Mouse (Mus musculus) MEL (cell line): ENCODE data around the gene Aifm2. TPM values are rescaled to one million over a fixed set of nuclear protein-coding genes. Genes with fewer than 3 reads are reported as not detected.
A peak's percentile ranks its signal among the peaks of the same experiment; 100 is the strongest.

ENCODE experiments used
- DNase-seq: peaks from one replicate; pipeline ENCODE4 v3.0.0; 2011; ENCODE audit warnings: low read depth, low spot score
- H3K27ac ChIP-seq: 2 replicates; pipeline ENCODE4 v1.5.1; 2012; ENCODE audit warnings: low read depth, mild to moderate bottlenecking, control low read depth, low read length, moderate library complexity; ENCODE audit not compliant: control insufficient read depth
- H3K27me3 ChIP-seq, 2 experiments: fragments of 150-350 bp in 1 of 2; sonication (generic) in 1 of 2; 2 replicates each; pipeline ENCODE4 v1.6.1; 2012; ENCODE audit warnings: low read length in 2 of 2, mild to moderate bottlenecking in 2 of 2, improper control_type of control experiment in 1 of 2, moderate library complexity in 1 of 2; ENCODE audit not compliant: insufficient read depth in 2 of 2, control insufficient read depth in 1 of 2
- H3K36me3 ChIP-seq, 2 experiments: 2 replicates each; pipeline ENCODE4 v1.6.1; 2012 to 2014; ENCODE audit warnings: low read length in 2 of 2, improper control_type of control experiment in 1 of 2, inconsistent platforms in 1 of 2, mild to moderate bottlenecking in 1 of 2; ENCODE audit not compliant: insufficient read depth in 2 of 2, control insufficient read depth in 1 of 2
- H3K4me1 ChIP-seq, 2 experiments: fragments of 150-350 bp in 1 of 2; sonication (generic) in 1 of 2; 2 replicates each; pipeline ENCODE4 v1.6.1; 2012; ENCODE audit warnings: low read length in 2 of 2, improper control_type of control experiment in 1 of 2, mild to moderate bottlenecking in 1 of 2; ENCODE audit not compliant: insufficient read depth in 2 of 2, control insufficient read depth in 1 of 2
- H3K4me3 ChIP-seq, 2 experiments: fragments of 150-350 bp in 1 of 2; sonication (generic) in 1 of 2; 2 replicates each; pipeline ENCODE4 v1.5.1; 2012; ENCODE audit warnings: low read depth in 2 of 2, low read length in 2 of 2, mild to moderate bottlenecking in 2 of 2, moderate library complexity in 2 of 2, control low read depth in 1 of 2, improper control_type of control experiment in 1 of 2; ENCODE audit not compliant: control insufficient read depth in 1 of 2, insufficient read depth in 1 of 2
- H3K79me2 ChIP-seq: 2 replicates; pipeline ENCODE4 v1.6.1; 2012; ENCODE audit warnings: mild to moderate bottlenecking, low read length, moderate library complexity; ENCODE audit not compliant: control insufficient read depth, poor library complexity, insufficient read depth
- H3K9ac ChIP-seq: 2 replicates; pipeline ENCODE4 v1.6.1; 2012; ENCODE audit warnings: low read depth, mild to moderate bottlenecking, control low read depth, low read length, moderate library complexity; ENCODE audit not compliant: control insufficient read depth, poor library complexity, severe bottlenecking
- H3K9me3 ChIP-seq: fragments of 150-350 bp; sonication (generic); replicated peaks from 2 replicates; pipeline ENCODE4 v1.6.1; 2012; ENCODE audit warnings: mild to moderate bottlenecking, low read length, improper control_type of control experiment, moderate library complexity; ENCODE audit not compliant: insufficient read depth
- BHLHE40 ChIP-seq: IDR thresholded peaks from 2 replicates; pipeline ENCODE4 v1.6.1; 2012; ENCODE audit warnings: low read depth, mild to moderate bottlenecking, inconsistent platforms, low read length, improper control_type of control experiment, borderline replicate concordance
- CHD2 ChIP-seq: IDR thresholded peaks from 2 replicates; pipeline ENCODE4 v1.6.1; 2011; ENCODE audit warnings: low read length, improper control_type of control experiment
- CTCF ChIP-seq, 3 experiments: IDR thresholded peaks in 2 of 3; conservative IDR thresholded peaks in 1 of 3; 2 replicates each; pipeline ENCODE4 v1.5.1; 2011 to 2012; ENCODE audit warnings: low read length in 3 of 3, low read depth in 2 of 3, mild to moderate bottlenecking in 2 of 3, improper control_type of control experiment in 1 of 3, inconsistent platforms in 1 of 3, mixed read lengths in 1 of 3, moderate library complexity in 1 of 3; ENCODE audit not compliant: control insufficient read depth in 1 of 3, insufficient read depth in 1 of 3, poor library complexity in 1 of 3, severe bottlenecking in 1 of 3
- E2F4 ChIP-seq: IDR thresholded peaks from 2 replicates; pipeline ENCODE4 v1.6.1; 2011; ENCODE audit warnings: low read depth, low read length, improper control_type of control experiment, borderline replicate concordance
- ELF1 ChIP-seq: IDR thresholded peaks from 2 replicates; pipeline ENCODE4 v1.6.1; 2014; ENCODE audit warnings: low read depth, mild to moderate bottlenecking, inconsistent platforms, low read length, improper control_type of control experiment, moderate library complexity
- ETS1 ChIP-seq: IDR thresholded peaks from 2 replicates; pipeline ENCODE4 v1.6.1; 2012; ENCODE audit warnings: low read depth, mild to moderate bottlenecking, inconsistent platforms, low read length, improper control_type of control experiment, moderate library complexity
- GABPA ChIP-seq: IDR thresholded peaks from 2 replicates; pipeline ENCODE4 v1.6.1; 2012; ENCODE audit warnings: low read depth, mild to moderate bottlenecking, inconsistent platforms, low read length, improper control_type of control experiment, moderate library complexity
- JUND ChIP-seq: IDR thresholded peaks from 2 replicates; pipeline ENCODE4 v1.6.1; 2011; ENCODE audit warnings: low read depth, mild to moderate bottlenecking, improper control_type of control experiment, low read length
- MAFK ChIP-seq: IDR thresholded peaks from 2 replicates; pipeline ENCODE4 v1.6.1; 2011; ENCODE audit warnings: low read depth, mild to moderate bottlenecking, low read length, improper control_type of control experiment, borderline replicate concordance
- MAX ChIP-seq: IDR thresholded peaks from 2 replicates; pipeline ENCODE4 v1.6.1; 2011; ENCODE audit warnings: low read length, improper control_type of control experiment
- MAZ ChIP-seq: IDR thresholded peaks from 2 replicates; pipeline ENCODE4 v1.6.1; 2012; ENCODE audit warnings: low read depth, mild to moderate bottlenecking, inconsistent platforms, low read length, improper control_type of control experiment
- MEF2A ChIP-seq: IDR thresholded peaks from 2 replicates; pipeline ENCODE4 v1.6.1; 2014; ENCODE audit warnings: low read depth, mild to moderate bottlenecking, inconsistent platforms, low read length, improper control_type of control experiment; ENCODE audit not compliant: poor library complexity, insufficient replicate concordance, severe bottlenecking; ENCODE audit errors: extremely low read depth
- MXI1 ChIP-seq: IDR thresholded peaks from 2 replicates; pipeline ENCODE4 v1.6.1; 2011; ENCODE audit warnings: mild to moderate bottlenecking, low read depth, low read length, improper control_type of control experiment
- MYB ChIP-seq: IDR thresholded peaks from 2 replicates; pipeline ENCODE4 v1.6.1; 2011; ENCODE audit warnings: mild to moderate bottlenecking, low read depth, low read length, improper control_type of control experiment
- MYC ChIP-seq: IDR thresholded peaks from 2 replicates; pipeline ENCODE4 v1.6.1; 2011; ENCODE audit warnings: low read depth, mild to moderate bottlenecking, low read length, improper control_type of control experiment, moderate library complexity
- NELFE ChIP-seq: IDR thresholded peaks from 2 replicates; pipeline ENCODE4 v1.6.1; 2011; ENCODE audit warnings: low read depth, low read length, improper control_type of control experiment
- NRF1 ChIP-seq: IDR thresholded peaks from 2 replicates; pipeline ENCODE4 v1.6.1; 2014; ENCODE audit warnings: low read depth, mild to moderate bottlenecking, inconsistent platforms, low read length, improper control_type of control experiment, moderate library complexity; ENCODE audit not compliant: poor library complexity, insufficient read depth, severe bottlenecking
- POLR2A ChIP-seq, 2 experiments: IDR thresholded peaks; 2 replicates each; pipeline ENCODE4 v1.6.1; 2011 to 2012; ENCODE audit warnings: low read length in 2 of 2, mild to moderate bottlenecking in 2 of 2, control low read depth in 1 of 2, improper control_type of control experiment in 1 of 2, low read depth in 1 of 2, moderate library complexity in 1 of 2; ENCODE audit not compliant: control insufficient read depth in 1 of 2, insufficient read depth in 1 of 2, poor library complexity in 1 of 2
- POLR2AphosphoS2 ChIP-seq: IDR thresholded peaks from 2 replicates; pipeline ENCODE4 v1.6.1; 2011; ENCODE audit warnings: low read length, improper control_type of control experiment
- POLR2AphosphoS5 ChIP-seq: IDR thresholded peaks from 2 replicates; pipeline ENCODE4 v1.6.1; 2012; ENCODE audit warnings: low read depth, borderline replicate concordance, mild to moderate bottlenecking, inconsistent platforms, low read length, moderate library complexity, mixed read lengths
- RAD21 ChIP-seq: IDR thresholded peaks from 2 replicates; pipeline ENCODE4 v1.6.1; 2011; ENCODE audit warnings: mild to moderate bottlenecking, low read depth, low read length, improper control_type of control experiment
- RCOR1 ChIP-seq: IDR thresholded peaks from 2 replicates; pipeline ENCODE4 v1.6.1; 2012; ENCODE audit warnings: low read depth, mild to moderate bottlenecking, inconsistent platforms, low read length, improper control_type of control experiment
- SIN3A ChIP-seq: IDR thresholded peaks from 2 replicates; pipeline ENCODE4 v1.6.1; 2012; ENCODE audit warnings: low read length, improper control_type of control experiment, inconsistent platforms
- SMC3 ChIP-seq: IDR thresholded peaks from 2 replicates; pipeline ENCODE4 v1.6.1; 2011; ENCODE audit warnings: low read depth, low read length, improper control_type of control experiment
- TAL1 ChIP-seq: IDR thresholded peaks from 2 replicates; pipeline ENCODE4 v1.6.1; 2012; ENCODE audit warnings: mild to moderate bottlenecking, inconsistent platforms, low read length, moderate library complexity, mixed read lengths
- TBP ChIP-seq: IDR thresholded peaks from 2 replicates; pipeline ENCODE4 v1.8.0; 2011; ENCODE audit warnings: low read depth, low read length, improper control_type of control experiment
- TCF12 ChIP-seq: IDR thresholded peaks from 2 replicates; pipeline ENCODE4 v1.6.1; 2014; ENCODE audit warnings: low read depth, mild to moderate bottlenecking, inconsistent platforms, low read length, improper control_type of control experiment, moderate library complexity
- UBTF ChIP-seq: IDR thresholded peaks from 2 replicates; pipeline ENCODE4 v1.6.1; 2012; ENCODE audit warnings: low read depth, mild to moderate bottlenecking, inconsistent platforms, low read length, improper control_type of control experiment, moderate library complexity, borderline replicate concordance; ENCODE audit not compliant: insufficient read depth
- USF1 ChIP-seq: IDR thresholded peaks from 2 replicates; pipeline ENCODE4 v1.6.1; 2014; ENCODE audit warnings: low read depth, mild to moderate bottlenecking, inconsistent platforms, low read length, improper control_type of control experiment, moderate library complexity
- USF2 ChIP-seq, 2 experiments: IDR thresholded peaks; 2 replicates each; pipeline ENCODE4 v1.6.1; 2011 to 2012; ENCODE audit warnings: improper control_type of control experiment in 2 of 2, low read length in 2 of 2, borderline replicate concordance in 1 of 2, inconsistent platforms in 1 of 2, low read depth in 1 of 2, mild to moderate bottlenecking in 1 of 2; ENCODE audit not compliant: insufficient read depth in 1 of 2
- ZC3H11A ChIP-seq: IDR thresholded peaks from 2 replicates; pipeline ENCODE4 v1.6.1; 2012; ENCODE audit warnings: low read depth, mild to moderate bottlenecking, inconsistent platforms, low read length, improper control_type of control experiment
- ZKSCAN1 ChIP-seq: IDR thresholded peaks from 2 replicates; pipeline ENCODE4 v1.6.1; 2012; ENCODE audit warnings: low read depth, mild to moderate bottlenecking, inconsistent platforms, low read length, improper control_type of control experiment, moderate library complexity
- ZMIZ1 ChIP-seq: IDR thresholded peaks from 2 replicates; pipeline ENCODE4 v1.6.1; 2012; ENCODE audit warnings: low read depth, mild to moderate bottlenecking, inconsistent platforms, low read length, improper control_type of control experiment, moderate library complexity
- ZNF384 ChIP-seq: IDR thresholded peaks from 2 replicates; pipeline ENCODE4 v1.6.1; 2012; ENCODE audit warnings: low read depth, mild to moderate bottlenecking, inconsistent platforms, low read length, improper control_type of control experiment
- polyA plus RNA-seq, 2 experiments: library from polyadenylated mRNA; stranded (reverse) in 1 of 2; unstranded in 1 of 2; fragments of >175 nt in 1 of 2; fragments of >200 nt in 1 of 2; gene quantifications; 2 replicates each; pipeline versions ENCODE4 v1.2.1 to v1.2.4; 2012; ENCODE audit warnings: low replicate concordance in 2 of 2, low read depth in 1 of 2; ENCODE audit not compliant: insufficient read length in 2 of 2, insufficient read depth in 1 of 2, missing spikeins in 1 of 2
- total RNA-seq: library from RNA; depleted of rRNA; stranded (reverse); fragments of 300-350 nt; gene quantifications from 2 replicates; pipeline ENCODE4 v1.2.3, GENCODE M21; 2012

Aifm2 gene
- total and polyA plus RNA-seq, 3 experiments: 13.4 to 17.7 TPM; not detected in 1

- H3K27ac ChIP-seq: peak overlapping the region; percentile 95
- peaks cover 8 to 18% of the 10 kb centered on the region in 2 experiments for H3K4me1 ChIP-seq
- H3K9ac ChIP-seq: peak overlapping the region; percentile 37; the same call in 1 of the 2 replicates
- no peaks in the 10 kb centered on the region for H3K9me3 ChIP-seq
- H3K36me3 ChIP-seq: peaks cover 0 to 14% of the 10 kb centered on the region in 2 experiments; a peak in 2 of 4 replicates
- H3K79me2 ChIP-seq: no peaks in the 10 kb centered on the region
- no peaks in the 10 kb centered on the region for H3K27me3 ChIP-seq
- DNase-seq: peak; percentile 90
- peak overlapping the region; percentile 15 to 32; a peak in 3 of 4 replicates for H3K4me3 ChIP-seq
- TF ChIP-seq TCF12 (0 out of 2 replicates have a peak, but pooled peaks have one; percentile 28), CHD2 (no peak), NRF1 (no peak), NELFE (no peak), UBTF (no peak), RAD21 (no peak), POLR2AphosphoS2 (no peak), USF2 (IDR thresholded peaks at IDR 0.05; ENCODE audit: borderline replicate concordance in 1 of 2, insufficient read depth in 1 of 2, low read depth in 1 of 2, low read length in 2 of 2) (no peak), MAFK (no peak), TAL1 (no peak), MEF2A (no peak), ZKSCAN1 (no peak), TBP (peak; percentile 79; the same call in 1 of the 2 replicates), MAZ (peak; percentile 14; the same call in 1 of the 2 replicates), CTCF (IDR thresholded peaks at IDR 0.05 in 2 of 3, conservative IDR thresholded peaks at IDR 0.05 in 1 of 3; ENCODE audit: control insufficient read depth in 1 of 3, insufficient read depth in 1 of 3, low read depth in 2 of 3, low read length in 3 of 3, poor library complexity in 1 of 3, severe bottlenecking in 1 of 3) (no peak), ZMIZ1 (no peak), SIN3A (no peak), ETS1 (peak; percentile 22; the same call in 1 of the 2 replicates), RCOR1 (0 out of 2 replicates have a peak, but pooled peaks have one; percentile 9), MYC (no peak), JUND (no peak), ELF1 (peak; percentile 51; the same call in 1 of the 2 replicates), E2F4 (no peak), ZC3H11A (no peak), USF1 (no peak), POLR2A (IDR thresholded peaks at IDR 0.05; ENCODE audit: control insufficient read depth in 1 of 2, insufficient read depth in 1 of 2, low read depth in 1 of 2, low read length in 2 of 2, poor library complexity in 1 of 2) (peak in 1 of 2 experiments; percentile 48; a peak in 2 of 4 replicates), POLR2AphosphoS5 (no peak), GABPA (no peak), BHLHE40 (no peak), MAX (no peak), MYB (no peak), ZNF384 (0 out of 2 replicates have a peak, but pooled peaks have one; percentile 43), MXI1 (no peak), SMC3 (no peak)
Measured at GRCm38 (mm10) chr10:61706412-61707375, 8.4 kb upstream of the Aifm2 start.
